In genomic region chr4:139598356-139598755, GRCm38 (mm10) we compare ENCODE assay signal across 8 mouse cellular contexts. TPM values are rescaled to one million over a fixed set of nuclear protein-coding genes. Genes with fewer than 3 reads are reported as not detected.
A peak's percentile ranks its signal among the peaks of the same experiment; 100 is the strongest.
DNase-seq lines count a peak whose midpoint lies in the region; ATAC-seq and TF ChIP-seq lines count a peak whose summit lies in the region.

No protein-coding gene starts in this region.

- H3K9ac ChIP-seq in neural tube, embryonic 11.5 days (ENCODE audit: low read length), result no peak overlapping the region
- no peak overlapping the region; the same call in 1 of the 2 replicates for H3K9ac ChIP-seq in limb, embryonic 14.5 days (ENCODE audit: low read depth, low read length, severe bottlenecking)
- no peak overlapping the region for H3K9ac ChIP-seq in stomach, embryonic 14.5 days (replicated peaks; ENCODE audit: low read depth, low read length)

- peak overlapping the region; percentile 83 for H3K27ac ChIP-seq in neural tube, embryonic 11.5 days (ENCODE audit: low read depth, low read length)
- H3K27ac ChIP-seq in limb, embryonic 14.5 days (replicated peaks; ENCODE audit: low read depth, low read length), result peak overlapping the region; percentile 93
- H3K27ac ChIP-seq in stomach, embryonic 14.5 days (ENCODE audit: low read length), result peak overlapping the region; percentile 96

- no peak for TF ChIP-seq POLR2A in limb, embryonic 14.5 days (IDR thresholded peaks at IDR 0.05; ENCODE audit: borderline replicate concordance, extremely low read depth, insufficient read depth, insufficient read length)

- H3K4me1 ChIP-seq in neural tube, embryonic 11.5 days (ENCODE audit: control insufficient read depth, insufficient read depth, low read length), result peaks cover 47% of the 10 kb centered on the region
- peaks cover 62% of the 10 kb centered on the region for H3K4me1 ChIP-seq in limb, embryonic 14.5 days (ENCODE audit: control insufficient read depth, insufficient read depth, low read length)
- peaks cover 70% of the 10 kb centered on the region for H3K4me1 ChIP-seq in stomach, embryonic 14.5 days (ENCODE audit: control insufficient read depth, insufficient read depth, low read length)

- H3K4me3 ChIP-seq in neural tube, embryonic 11.5 days (ENCODE audit: low read depth, low read length), result no peak overlapping the region
- H3K4me3 ChIP-seq in limb, embryonic 14.5 days (replicated peaks; ENCODE audit: low read length), result peak overlapping the region; percentile 19
- no peak overlapping the region for H3K4me3 ChIP-seq in stomach, embryonic 14.5 days (ENCODE audit: low read depth, low read length)

- H3K4me2 ChIP-seq in neural tube, embryonic 11.5 days (ENCODE audit: low read depth), result no peak overlapping the region
- peak overlapping the region; percentile 50 for H3K4me2 ChIP-seq in limb, embryonic 14.5 days (replicated peaks; ENCODE audit: low read depth, low read length, severe bottlenecking)
- H3K4me2 ChIP-seq in stomach, embryonic 14.5 days (replicated peaks; ENCODE audit: low read depth, low read length), result peak overlapping the region; percentile 40

- H3K36me3 ChIP-seq in neural tube, embryonic 11.5 days (ENCODE audit: control insufficient read depth, insufficient read depth, low read length), result no peaks in the 10 kb centered on the region
- H3K36me3 ChIP-seq in limb, embryonic 14.5 days (ENCODE audit: control insufficient read depth, insufficient read depth, low read length), result no peaks in the 10 kb centered on the region
- H3K36me3 ChIP-seq in stomach, embryonic 14.5 days (ENCODE audit: control insufficient read depth, insufficient read depth, low read length), result no peaks in the 10 kb centered on the region

- no peaks in the 10 kb centered on the region for H3K27me3 ChIP-seq in neural tube, embryonic 11.5 days (ENCODE audit: control insufficient read depth, insufficient read depth, low read length)
- no peaks in the 10 kb centered on the region for H3K27me3 ChIP-seq in limb, embryonic 14.5 days (ENCODE audit: control insufficient read depth, insufficient read depth, low read length)
- H3K27me3 ChIP-seq in stomach, embryonic 14.5 days (ENCODE audit: control insufficient read depth, insufficient read depth, low read length), result no peaks in the 10 kb centered on the region

- ATAC-seq in neural tube, embryonic 11.5 days (ENCODE audit: insufficient read depth, low FRiP score, low TSS enrichment), result no peak
- no peak for ATAC-seq in limb, embryonic 14.5 days (ENCODE audit: low FRiP score, low read depth)
- ATAC-seq in stomach, embryonic 14.5 days (ENCODE audit: insufficient number of reproducible peaks, insufficient read depth, low FRiP score, low read depth), result no peak

- DNase-seq in embryo, embryonic 10.5 days (ENCODE audit: low spot score), result peak; percentile 36
- DNase-seq in embryo, embryonic 11 days, result no peak
- no peak for DNase-seq in neural tube, embryonic 11.5 days (ENCODE audit: low spot score)
- no peak for DNase-seq in neural tube, embryonic 10.5 days (ENCODE audit: extremely low spot score, low spot score)
- no peak for DNase-seq in limb, embryonic 14.5 days (ENCODE audit: low spot score)
- no peak for DNase-seq in thymus, postnatal 0 days (ENCODE audit: low spot score)
- no peak for DNase-seq in T-cell, adult 2 months (ENCODE audit: low spot score)

- H3K9me3 ChIP-seq in neural tube, embryonic 11.5 days (ENCODE audit: control insufficient read depth, low read length), result no peaks in the 10 kb centered on the region
- no peaks in the 10 kb centered on the region for H3K9me3 ChIP-seq in limb, embryonic 14.5 days (ENCODE audit: control insufficient read depth, low read length)
- no peaks in the 10 kb centered on the region for H3K9me3 ChIP-seq in stomach, embryonic 14.5 days (ENCODE audit: control insufficient read depth, low read depth, low read length)

- whole genome bisulfite sequencing in neural tube, embryonic 11.5 days, result 34% methylated on average over 13 of the region's 13 CpGs
- WGBS in limb, embryonic 14.5 days, result 15% methylated on average over 13 of the region's 13 CpGs
- 21% methylated on average over 13 of the region's 13 CpGs for WGBS in stomach, embryonic 14.5 days

RNA-seq across cellular contexts. Expression of gene Gm21969, which starts 4.6 kb away (rescaled TPM):
- polyA plus RNA-seq in neural tube, embryonic 11.5 days (2014; fragmentation: Nextera tagmentation; extraction: Ambion mirVana), result not detected in 2 replicates
- 0.03 TPM in 1 of 2 replicates, not detected in the other for polyA plus RNA-seq in limb, embryonic 14.5 days (2012; rRNA removed)
- polyA plus RNA-seq in limb, embryonic 14.5 days (2014; fragmentation: Nextera tagmentation; extraction: Ambion mirVana), result not detected in 2 replicates
- polyA plus RNA-seq in stomach, embryonic 14.5 days (2014; fragmentation: Nextera tagmentation; extraction: Ambion mirVana), result not detected in 2 replicates
- polyA plus RNA-seq in thymus, postnatal 0 days (2015; fragmentation: Nextera tagmentation; extraction: Ambion mirVana), result not detected in 2 replicates

RNA-seq across cellular contexts. Expression of gene Aldh4a1, which starts 24.3 kb away (rescaled TPM):
- polyA plus RNA-seq in neural tube, embryonic 11.5 days (2014; fragmentation: Nextera tagmentation; extraction: Ambion mirVana), result 13.9 and 16.2 TPM in 2 replicates
- polyA plus RNA-seq in limb, embryonic 14.5 days (2012; rRNA removed), result 21.9 and 25.6 TPM in 2 replicates
- polyA plus RNA-seq in limb, embryonic 14.5 days (2014; fragmentation: Nextera tagmentation; extraction: Ambion mirVana), result 21.9 and 23.0 TPM in 2 replicates
- polyA plus RNA-seq in stomach, embryonic 14.5 days (2014; fragmentation: Nextera tagmentation; extraction: Ambion mirVana), result 14.6 and 16.2 TPM in 2 replicates
- 28.9 and 31.7 TPM in 2 replicates for polyA plus RNA-seq in thymus, postnatal 0 days (2015; fragmentation: Nextera tagmentation; extraction: Ambion mirVana)

RNA-seq across cellular contexts. Expression of gene Tas1r2, which starts 55.0 kb away (rescaled TPM):
- polyA plus RNA-seq in neural tube, embryonic 11.5 days (2014; fragmentation: Nextera tagmentation; extraction: Ambion mirVana), result not detected in 2 replicates
- 0.04 and 0.05 TPM in 2 replicates for polyA plus RNA-seq in limb, embryonic 14.5 days (2012; rRNA removed)
- polyA plus RNA-seq in limb, embryonic 14.5 days (2014; fragmentation: Nextera tagmentation; extraction: Ambion mirVana), result not detected in 2 replicates
- polyA plus RNA-seq in stomach, embryonic 14.5 days (2014; fragmentation: Nextera tagmentation; extraction: Ambion mirVana), result not detected in 2 replicates
- polyA plus RNA-seq in thymus, postnatal 0 days (2015; fragmentation: Nextera tagmentation; extraction: Ambion mirVana), result not detected in 2 replicates
